Mouse (Mus musculus): Measurements from ENCODE around the gene Osbpl9. TPM values are rescaled to one million over a fixed set of nuclear protein-coding genes. Genes with fewer than 3 reads are reported as not detected.

The Osbpl9 gene
- polyA plus RNA-seq (2017; shearing (Covaris generic)), result 167 TPM

DNA sequence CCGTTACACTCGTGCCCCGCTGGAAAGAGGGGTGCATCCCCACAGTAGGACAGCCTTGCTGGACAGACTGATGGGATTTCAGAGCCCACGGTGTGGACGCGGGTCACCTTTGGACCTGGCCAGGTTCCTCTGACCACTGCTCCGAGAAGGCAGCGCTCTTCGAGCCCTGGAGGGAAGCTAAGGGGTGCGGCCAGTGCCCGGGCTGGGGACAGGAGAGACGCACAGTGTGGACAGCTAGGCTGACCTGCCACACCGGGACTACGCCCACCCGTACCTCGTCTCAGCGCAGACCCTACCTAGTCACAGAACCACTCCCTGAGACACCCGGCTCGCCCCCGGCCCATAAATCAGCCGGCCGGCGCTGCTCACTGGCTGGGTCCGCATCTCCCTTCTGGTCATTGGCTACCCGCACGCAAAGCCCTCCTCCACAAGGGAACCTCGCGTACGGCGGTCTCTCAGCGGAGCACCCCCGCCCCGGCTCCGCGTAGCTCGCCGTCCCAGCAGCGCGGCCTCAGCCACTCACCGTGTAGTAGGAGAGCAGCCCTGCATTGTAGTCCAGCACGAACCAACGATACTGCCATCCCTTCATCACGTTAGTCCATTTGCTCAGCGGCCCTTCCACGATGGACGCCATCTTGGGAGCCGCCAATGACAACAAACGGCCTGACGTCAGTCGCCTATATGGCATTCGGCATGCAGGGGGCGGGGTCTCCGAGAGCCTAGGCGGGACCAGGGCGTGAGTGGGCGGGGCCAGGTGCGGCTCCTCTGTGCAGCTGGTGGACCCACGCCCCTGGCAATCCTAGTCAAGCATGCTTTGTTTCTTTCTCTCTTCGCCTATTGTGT lies at the start of gene Osbpl9:
Gene Osbpl9, minus strand, starts transcription at position 691 of the 843 bp plus-strand sequence.

DNA sequence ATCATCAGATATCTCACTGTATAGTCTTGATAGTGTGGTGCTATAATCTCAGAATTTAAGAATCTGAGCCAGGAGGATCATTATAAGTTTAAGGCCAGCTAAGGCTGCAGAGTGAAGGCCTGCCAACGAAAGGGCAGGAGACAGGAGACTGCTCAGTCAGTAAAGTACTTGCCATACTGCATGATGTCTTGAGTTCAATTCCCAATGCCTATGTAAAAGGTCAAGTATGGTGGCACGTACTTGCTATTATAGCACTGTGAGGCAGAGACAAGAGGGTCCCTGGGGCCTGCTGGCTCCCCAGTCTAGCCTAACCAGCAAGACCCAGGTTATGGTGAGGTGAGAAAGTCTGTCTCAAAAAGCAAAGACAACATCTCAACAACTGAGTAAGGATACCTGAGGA lies 32.1 kb upstream of the Osbpl9 start, which contains the start of gene Calr4:
Gene Calr4, plus strand, starts transcription at position 301 of the 400 bp plus-strand sequence.

Other genes with a start within 250 kb of the Osbpl9 start
- gene Nrd1, start 201.6 kb downstream of the Osbpl9 start, polyA plus RNA-seq (2017; shearing (Covaris generic)), result 131 TPM
- gene Calr4, start 32.2 kb upstream of the Osbpl9 start, polyA plus RNA-seq (2017; shearing (Covaris generic)), result not detected
- gene Eps15, start 78.0 kb upstream of the Osbpl9 start, polyA plus RNA-seq (2017; shearing (Covaris generic)), result 157 TPM
- not detected for gene Ttc39a, start 204.4 kb upstream of the Osbpl9 start, polyA plus RNA-seq (2017; shearing (Covaris generic))